Mouse (Mus musculus): ENCODE measurements around the gene Cnrip1.
"Not testable (repeated sequence)": the region's sequence is repeated elsewhere in the genome, so short reads cannot be mapped to it uniquely, and the experiment has no call there.

Cnrip1 gene

DNA sequence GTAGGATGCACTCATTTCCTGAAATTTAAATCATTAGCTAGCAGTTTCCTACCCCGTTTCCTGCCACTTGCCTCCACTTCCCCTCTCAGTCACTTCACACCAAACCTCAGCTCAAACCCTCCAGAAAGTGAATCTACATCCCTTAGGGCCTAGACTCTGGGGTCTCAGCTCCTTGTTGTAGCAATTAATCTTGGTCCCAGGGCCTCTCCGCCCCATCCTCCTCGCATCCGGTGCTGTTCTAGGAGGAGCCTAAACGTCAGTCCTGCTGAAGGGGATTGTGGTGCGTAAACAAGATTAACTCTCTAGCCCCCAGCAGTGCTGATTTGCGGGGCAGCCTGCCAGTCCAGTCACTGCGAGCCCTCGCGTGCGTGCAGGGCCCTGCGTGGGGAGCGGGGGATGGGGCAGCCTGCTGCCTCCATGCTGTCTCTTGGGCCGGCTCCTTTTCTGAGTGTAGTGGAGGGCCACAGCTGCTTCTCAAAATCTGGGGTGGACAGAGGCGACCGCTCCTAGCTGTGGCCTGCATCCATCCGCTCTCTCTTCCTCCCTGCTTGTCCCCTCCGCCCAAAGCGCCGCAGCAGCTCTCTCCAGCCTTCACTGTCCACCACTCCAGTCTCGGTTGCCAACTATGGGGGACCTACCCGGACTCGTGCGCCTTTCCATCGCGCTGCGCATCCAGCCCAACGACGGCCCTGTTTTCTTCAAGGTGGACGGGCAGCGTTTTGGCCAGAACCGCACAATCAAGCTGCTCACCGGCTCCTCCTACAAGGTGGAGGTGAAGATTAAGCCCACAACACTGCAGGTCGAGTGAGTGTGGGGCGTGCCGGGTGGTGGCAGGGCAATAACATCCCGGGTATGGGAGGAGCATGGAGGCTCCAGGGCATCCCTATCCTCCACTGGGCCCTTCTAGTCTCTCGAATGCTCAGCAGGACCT lies at the start of gene Cnrip1, which contains the start of gene Plek:
Gene Cnrip1, plus strand, starts transcription at position 42 of the 931 bp plus-strand sequence.
Gene Plek, minus strand, starts transcription at position 837 of the 931 bp plus-strand sequence.
- CTCF ChIA-PET: interaction anchor here (0.7 kb wide), 2 partner anchors 32 to 56 kb away, joined by 3 to 4 read pairs; no protein-coding TSS in a partner anchor

DNA sequence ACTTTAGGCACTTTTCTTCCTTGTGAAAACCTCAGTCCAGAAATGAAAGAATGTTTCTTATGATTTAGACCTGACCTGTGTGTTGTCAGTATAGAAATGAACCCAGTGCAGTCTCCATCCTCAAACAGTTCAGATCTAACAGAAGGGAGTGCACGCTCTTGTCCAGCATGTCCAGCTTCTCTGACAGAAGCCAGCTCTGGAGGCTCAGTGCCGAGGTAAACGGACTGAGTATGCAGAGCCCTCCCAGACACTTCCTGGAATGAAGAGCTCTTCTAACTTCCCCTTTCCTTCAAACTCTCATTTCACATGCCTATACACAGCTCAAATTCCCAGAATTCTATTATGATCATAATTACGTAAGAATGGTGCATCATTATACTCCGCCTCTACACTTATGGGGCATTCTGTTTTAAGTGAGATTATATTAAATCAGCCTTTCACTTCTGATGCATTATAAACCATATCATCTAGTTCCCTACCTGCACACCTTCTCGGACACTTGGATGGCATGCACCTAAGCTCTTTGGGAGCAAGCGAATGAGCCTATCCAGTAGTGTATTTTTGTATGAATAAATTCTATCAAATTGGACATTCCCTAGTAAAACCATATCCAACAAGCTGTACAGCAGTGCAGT lies 48.5 kb upstream of the Cnrip1 start:
- CTCF ChIA-PET: interaction anchor here (0.6 to 0.7 kb wide), 2 partner anchors 20 to 39 kb away, joined by 4 read pairs; no protein-coding TSS in a partner anchor

DNA sequence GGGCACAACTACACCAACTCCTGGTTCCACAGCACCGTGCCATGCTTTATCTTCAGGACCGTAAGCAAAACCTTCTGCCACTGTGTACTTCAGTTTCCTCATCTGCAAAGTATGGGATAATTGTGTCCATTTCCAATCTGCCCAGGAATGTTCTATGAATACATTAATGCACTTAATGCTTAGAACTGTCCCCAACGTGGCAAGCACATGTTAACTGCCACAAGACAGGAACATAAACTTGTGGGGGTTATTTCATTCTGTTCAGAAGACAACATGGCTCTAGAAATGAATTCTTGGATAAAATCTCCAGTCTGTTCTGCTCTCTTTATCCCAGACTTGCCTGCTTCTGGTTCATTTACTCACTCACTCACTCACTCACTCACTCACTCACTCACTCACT lies 47.6 kb upstream of the Cnrip1 start:
- CTCF ChIA-PET: interaction anchor here (0.7 to 1.2 kb wide), 3 partner anchors 12 to 21 kb away, joined by 3 to 4 read pairs (median 4); no protein-coding TSS in a partner anchor

DNA sequence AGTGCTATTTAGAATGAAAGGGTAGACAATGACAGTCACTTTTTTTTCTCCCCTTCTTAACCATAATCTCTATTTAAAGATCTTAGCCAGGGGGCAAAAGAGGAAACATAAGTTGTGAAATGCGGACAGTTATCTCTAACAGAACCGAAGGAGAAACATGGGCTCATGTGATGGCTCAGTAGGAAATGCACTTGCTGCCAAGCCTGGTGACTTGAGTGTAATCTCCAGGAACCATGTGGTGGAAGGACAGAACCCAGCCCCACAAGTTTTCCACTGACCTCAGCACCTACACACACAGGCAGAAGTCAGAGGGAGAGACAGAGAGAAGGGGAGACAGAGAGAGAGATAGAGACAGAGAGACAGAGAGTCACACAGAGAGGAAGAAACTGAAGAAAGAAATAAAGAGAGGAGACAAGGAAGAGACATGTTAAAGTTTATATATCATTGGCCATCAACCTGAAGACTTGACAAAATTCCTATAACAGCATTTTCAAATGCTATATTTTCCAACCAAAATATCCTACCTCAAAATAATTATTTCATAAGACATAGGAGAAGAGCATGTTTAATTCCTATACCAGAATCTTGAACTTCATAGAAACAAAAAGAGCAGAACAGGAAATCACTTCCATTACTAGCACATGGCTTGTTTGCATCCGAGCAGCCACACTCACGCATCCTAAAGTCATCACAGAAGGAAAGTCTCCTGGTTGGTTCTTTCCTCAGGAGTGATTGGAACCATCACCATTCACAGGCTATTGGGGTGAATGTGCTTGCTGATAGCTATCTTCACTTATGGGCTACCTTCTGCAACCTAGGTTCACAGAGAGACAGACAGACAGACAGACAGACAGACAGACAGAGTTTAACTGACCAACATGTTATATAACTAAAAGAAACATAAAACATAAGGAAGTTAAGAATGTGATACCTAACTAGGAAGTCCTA lies 46.2 kb upstream of the Cnrip1 start:
- CTCF ChIA-PET: interaction anchor here (1.0 to 1.2 kb wide), 2 partner anchors 14 to 16 kb away, joined by 3 to 4 read pairs; no protein-coding TSS in a partner anchor

DNA sequence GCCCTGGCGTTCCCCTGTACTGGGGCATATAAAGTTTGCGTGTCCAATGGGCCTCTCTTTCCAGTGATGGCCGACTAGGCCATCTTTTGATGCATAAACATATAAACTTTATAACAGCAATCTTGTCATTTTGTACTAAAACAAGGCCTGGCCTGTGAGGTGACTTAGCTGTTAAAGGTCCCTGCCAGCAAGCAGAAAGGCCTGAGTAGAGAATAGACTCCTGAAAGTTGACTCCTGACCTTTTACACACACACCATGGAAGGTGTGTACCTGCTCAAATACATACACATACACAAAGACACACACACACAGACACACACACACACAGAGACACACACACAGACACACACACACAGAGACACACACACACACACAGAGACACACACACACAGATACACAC lies 44.9 kb upstream of the Cnrip1 start:
- CTCF ChIA-PET: not testable (repeated sequence)

DNA sequence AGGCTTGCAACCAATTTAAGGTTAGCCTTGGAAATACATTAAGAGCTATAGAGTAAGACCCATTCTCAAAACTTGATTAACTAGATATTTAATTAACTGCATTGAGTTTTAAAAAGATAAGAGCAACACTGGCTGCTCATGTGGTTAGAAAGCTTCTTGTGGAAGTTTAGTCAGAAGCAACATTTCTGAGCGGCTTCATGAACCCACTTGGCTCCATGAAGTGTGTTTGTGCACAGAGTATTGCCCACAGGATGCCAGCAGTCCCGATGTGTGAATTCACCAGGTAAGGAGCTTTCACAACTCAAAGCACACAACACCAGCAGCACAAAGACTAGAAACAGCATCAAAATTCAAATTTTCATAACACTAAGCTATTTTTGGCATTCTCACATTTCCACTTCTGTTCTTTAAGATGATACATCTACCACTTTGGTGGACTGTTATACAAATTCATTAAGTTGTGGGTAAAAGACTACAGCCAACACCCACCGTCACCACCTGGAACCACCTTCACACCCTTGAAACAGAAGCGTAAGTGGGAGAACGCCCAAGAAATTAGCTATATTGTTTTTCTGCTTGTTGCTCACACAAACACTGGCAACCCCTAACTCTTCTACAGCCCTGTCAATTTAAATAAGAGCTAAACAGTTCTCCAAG lies 43.7 kb upstream of the Cnrip1 start:
- CTCF ChIA-PET: interaction anchor here (0.8 to 1.1 kb wide), 2 partner anchors 19 to 40 kb away, joined by 3 to 5 read pairs; no protein-coding TSS in a partner anchor

DNA sequence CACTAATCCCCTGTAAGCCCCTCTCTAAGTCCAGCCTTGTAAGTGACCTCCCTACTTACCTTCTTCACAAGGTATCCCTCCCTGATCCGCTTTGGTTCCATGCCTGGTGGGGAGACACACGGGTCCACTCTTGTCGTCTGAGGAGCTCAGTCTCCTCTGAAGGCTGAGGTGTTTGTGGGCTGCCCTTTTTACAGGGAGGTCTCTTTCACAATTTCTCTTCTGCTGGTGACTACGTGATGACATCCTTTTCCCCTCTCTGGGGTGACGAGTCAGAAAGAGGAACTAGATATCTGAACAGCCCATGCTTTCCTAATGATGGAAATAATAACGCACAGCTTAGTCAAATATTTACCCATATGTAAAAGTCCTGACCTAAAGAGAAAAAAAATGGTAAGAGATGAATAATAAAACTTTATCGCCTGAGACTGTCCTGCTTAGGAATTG lies 42.9 kb upstream of the Cnrip1 start:
- CTCF ChIA-PET: interaction anchor here (0.7 to 1.1 kb wide), 3 partner anchors 20 to 157 kb away, joined by 3 to 10 read pairs (median 5); no protein-coding TSS in a partner anchor

DNA sequence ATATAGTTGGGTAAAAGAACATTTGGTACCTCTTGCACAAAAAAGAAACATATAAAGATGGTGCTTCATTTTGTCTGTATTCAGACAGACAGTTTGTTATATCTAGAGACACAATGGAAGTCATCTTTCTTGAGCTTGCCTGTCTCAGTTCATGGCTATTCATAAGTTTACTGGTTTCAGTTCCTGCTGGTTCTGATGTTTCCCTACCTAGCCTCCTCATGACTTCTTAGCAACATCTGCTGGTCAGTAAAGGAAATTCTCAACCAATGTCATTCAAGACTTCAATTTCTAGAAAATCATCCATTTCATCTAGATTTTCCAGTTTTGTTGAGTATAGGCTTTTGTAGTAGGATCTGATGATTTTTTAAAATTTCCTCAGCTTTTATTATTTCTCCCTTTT lies 38.4 kb upstream of the Cnrip1 start:
- CTCF ChIA-PET: no interaction called here

DNA sequence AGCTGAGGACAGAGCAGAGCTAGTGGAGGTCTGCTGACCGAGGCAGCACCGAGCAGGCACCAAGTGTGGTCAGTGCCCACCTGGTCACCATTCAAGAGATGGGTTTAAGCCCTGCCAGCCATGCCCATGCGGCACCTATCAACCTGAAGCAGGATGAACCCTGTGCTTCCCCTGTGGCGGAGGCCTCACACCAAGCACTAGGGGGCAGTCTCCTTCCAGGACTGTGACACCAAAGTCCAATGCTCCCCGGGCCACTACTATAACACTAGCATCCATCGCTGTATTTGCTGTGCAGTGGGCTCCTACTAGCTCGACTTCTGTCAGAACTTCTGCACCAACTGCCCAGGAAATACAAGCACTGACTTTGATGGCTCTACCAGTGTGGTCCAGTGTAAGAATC lies 32.1 kb upstream of the Cnrip1 start:
- CTCF ChIA-PET: no interaction called here

DNA sequence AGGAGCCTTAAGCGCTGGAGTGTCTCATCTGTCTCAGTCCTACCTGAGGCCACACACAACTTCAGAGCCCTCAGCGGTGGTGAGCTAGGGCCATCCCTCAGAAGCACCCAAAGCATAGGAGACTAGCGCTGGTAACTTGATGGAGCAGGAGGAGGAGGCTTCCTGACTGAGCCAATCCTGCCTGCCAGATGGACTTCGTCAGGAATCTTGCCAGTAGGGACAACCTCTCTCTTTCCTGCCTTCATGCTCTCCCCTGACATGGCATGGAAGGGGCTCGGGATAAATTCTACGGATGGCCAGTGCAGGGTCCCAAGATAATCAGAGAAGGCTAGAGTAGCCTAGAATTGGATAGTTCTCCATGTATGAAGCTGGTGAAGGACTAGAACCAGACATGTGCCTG lies 28.2 kb upstream of the Cnrip1 start:
- CTCF ChIA-PET: no interaction called here

DNA sequence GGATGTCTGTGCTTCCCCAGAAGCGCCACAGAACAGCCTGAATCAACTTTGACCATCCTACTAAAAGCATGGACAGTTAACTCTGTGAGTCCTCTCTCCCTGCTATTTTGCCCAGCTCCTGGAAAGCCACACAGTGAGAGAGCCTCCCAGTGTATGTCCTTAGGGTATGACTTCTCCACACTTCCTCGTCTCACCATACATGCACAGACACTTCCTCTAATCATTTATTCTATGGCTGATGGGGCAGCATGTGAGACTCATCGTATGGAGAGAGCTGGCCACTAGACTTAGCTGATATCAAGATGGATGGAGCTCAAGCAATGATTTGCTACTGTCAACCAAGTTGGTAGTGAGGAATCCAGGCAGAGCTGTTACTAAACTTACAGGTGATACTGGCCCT lies 27.4 kb upstream of the Cnrip1 start:
- CTCF ChIA-PET: no interaction called here

DNA sequence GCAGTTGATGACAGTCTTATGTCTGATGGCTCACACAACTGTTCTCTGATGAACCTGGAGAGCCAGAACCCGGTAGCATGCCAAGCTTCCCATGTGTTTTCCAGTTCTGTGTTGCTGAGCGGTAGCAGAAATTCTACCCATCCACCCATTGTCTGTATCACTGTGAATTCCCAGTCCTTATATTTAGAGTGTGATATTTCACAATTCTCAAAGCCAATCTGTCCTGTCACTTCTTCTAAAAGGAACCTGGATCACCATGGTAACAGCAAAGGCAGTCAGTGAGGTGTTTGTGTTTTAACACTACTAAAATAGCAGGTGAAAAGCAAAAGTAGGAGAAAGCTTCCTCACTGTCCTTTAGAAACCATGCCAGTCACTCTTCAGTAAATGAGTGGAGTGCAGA lies 5.6 kb upstream of the Cnrip1 start:
- CTCF ChIA-PET: no interaction called here

DNA sequence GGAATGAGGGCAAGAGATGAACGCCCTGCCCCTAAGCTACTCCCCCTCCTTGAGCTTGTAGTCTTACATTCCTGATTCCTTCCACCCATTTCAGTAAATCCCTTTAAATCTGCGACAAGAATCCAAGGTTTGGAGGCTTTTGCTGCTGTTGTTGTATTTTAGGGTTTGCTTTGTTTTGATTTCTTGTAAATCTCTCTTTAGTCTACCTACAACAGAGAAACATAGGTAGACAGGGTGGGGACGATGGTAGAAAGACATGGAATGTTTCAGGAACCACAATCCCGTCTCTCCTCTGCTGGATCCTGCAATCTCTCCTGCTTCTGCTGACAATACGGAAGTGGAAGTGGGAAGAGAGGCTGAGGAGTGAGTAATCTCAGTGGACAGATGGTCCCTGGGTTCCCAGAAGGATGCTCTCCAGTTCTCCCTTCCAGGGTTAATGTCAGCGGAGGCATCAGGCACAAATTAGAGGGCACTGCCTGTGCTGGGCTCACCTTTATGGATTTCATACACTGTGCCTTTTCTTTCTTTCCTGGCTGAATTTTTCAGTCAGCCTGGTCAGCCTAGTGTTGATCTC lies 1.2 kb downstream of the Cnrip1 start:
- CTCF ChIA-PET: interaction anchor here (0.7 kb wide), 1 partner anchor 32 kb away, joined by 3 read pairs; no protein-coding TSS in a partner anchor

DNA sequence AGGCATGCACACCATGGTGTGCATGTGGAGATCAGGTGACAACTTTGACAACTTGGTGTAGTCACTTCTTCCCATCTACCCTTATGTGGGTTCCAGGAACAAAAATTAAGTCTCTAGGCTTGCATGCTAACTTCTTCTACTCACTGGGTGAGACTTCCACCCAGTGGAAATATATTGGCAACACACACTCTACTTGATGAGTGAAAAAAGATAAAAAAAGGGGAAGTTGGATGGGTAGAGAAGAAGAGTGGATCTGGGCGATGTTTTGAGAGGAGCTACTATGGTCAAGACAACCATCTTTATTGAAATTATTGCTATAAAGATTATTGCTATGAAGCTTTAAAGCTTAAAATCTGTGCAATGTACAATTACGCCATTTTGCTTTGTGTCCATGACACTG lies 18.0 kb downstream of the Cnrip1 start:
- CTCF ChIA-PET: not testable (repeated sequence)

DNA sequence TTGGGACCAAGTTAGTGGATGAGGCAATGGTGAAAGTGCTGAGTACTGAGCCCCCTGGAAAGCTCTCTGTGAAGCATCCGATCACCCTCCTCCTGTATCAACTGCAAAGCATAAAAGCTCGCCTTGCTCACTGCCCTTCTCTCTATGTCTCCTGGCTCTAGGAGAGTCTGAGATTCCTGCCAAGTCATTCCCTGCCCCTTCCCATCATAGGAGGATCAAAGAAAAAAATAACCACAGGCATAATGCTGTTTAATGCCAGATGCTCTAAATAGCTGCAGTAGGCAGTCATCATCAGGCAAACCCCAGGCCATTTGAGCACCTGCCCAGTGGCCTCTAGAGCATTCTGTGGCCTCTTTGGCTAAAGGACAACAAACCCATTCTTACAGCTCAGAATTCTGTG lies 24.3 kb downstream of the Cnrip1 start:
- CTCF ChIA-PET: no interaction called here

DNA sequence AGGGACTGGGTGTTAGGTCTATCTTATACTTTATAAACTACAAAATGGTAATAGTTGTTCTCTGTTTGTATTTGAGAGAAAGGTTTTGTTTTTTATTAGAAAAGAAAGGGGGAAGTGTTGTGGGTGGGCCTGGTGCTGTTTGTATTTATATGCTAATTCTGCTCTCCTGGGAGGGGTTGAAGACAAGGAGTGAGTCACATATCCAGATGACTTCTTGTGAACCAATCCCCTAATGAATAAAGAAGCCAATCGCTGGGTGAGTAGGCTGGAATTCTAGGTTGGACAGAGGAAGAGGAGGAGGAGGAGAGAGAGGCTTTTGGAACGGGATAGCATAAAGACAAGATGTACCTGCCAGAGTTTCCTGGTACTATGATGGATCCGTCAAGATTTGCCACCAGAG lies 30.7 kb downstream of the Cnrip1 start:
- CTCF ChIA-PET: no interaction called here

DNA sequence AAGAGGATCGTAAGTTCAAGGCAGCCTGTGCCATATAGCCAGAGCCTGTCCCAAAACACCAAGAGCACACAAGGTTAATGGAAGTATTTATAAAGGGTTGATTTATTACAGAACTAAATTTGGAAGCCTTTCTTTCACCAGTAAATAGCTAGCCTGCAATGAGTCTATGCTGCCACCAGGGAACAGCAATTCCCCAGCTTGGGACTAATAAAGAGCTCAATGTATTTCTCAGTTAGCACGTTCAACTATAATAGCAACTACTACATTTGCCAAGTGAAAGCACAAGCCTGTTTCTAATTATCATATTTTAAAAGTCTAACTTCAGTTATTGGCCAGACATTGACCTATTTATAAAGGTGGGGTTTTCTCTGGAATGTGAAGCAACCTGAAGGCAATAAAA lies 31.6 kb downstream of the Cnrip1 start:
- CTCF ChIA-PET: no interaction called here

DNA sequence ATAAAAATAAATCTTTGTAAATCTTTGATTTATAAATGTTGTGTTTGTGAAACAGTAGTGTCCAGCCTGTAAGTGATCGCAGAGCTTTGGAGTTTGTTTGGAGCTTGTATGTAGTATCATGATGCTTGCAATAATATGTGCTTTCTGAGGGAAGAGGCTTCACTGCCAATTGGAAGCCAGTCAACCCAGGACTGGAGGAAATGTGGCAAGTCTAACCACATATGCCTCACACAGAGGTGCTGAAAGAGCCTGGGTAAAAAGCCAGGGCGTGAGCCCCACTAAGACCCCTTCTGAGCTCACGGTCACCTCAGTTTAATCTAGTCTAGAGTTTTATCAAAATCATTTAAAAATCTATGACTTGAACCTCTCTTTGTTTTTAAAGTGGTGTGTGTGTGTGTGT lies 32.1 kb downstream of the Cnrip1 start:
- CTCF ChIA-PET: no interaction called here

DNA sequence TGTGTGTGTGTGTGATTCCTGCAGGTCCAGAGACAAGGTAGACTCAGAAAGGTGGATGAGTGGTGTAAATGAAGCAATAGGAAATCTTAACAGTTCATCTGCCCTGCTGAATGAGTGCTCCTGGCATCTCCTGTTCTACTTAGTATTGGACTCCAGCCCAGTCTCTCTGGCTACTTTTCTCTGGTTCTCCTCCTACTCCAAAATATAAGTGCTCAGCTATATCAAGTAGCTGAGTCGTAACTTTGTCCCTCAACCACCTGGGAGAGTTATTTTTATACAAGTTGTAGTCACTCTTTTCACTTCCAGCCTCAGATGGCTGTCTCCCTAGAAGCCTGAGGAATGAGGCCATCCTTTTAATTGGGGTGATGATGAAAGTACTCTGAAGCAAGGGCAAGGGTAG lies 32.5 kb downstream of the Cnrip1 start:
- CTCF ChIA-PET: no interaction called here

DNA sequence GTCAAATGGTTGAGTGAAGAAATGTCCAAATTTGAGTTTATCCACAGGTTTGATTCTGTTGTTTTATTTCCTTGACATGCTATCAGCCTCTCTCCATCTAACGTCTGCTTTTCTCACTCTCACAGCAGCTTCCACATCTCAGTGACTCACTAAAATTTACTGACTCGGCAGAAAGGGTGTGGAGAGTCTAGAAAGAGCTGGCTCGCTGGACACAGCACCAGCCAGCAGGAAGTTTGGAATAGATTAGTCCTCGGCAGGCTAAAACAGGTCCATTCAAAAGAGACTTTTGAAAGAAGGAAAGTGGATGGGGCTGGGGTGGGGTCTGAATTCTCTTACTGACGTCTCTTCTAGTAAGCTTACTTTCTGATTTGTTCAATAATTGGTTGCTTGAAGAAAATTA lies 34.7 kb downstream of the Cnrip1 start:
- CTCF ChIA-PET: no interaction called here

DNA sequence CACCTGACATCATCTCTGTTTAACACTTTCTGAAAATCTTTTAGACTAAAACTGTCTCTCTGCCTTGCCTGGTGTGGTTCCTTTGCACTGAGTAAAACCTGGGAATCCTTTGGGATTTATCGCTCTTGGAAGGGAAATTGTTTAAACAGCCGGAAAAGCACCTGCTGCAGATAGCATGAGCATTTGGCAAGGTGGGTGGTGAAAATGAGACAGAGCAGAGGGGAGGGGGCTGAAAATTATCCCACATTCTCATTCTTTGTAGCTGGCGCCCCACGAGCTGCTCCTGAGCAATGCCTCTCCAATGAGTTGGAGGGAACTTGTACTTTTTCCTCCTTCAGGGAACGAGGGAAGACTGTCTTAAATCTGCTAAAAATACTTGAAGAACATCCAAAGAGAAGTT lies 55.5 kb downstream of the Cnrip1 start:
- CTCF ChIA-PET: no interaction called here
